Mouse (Mus musculus): ENCODE measurements at regions not wholly inside any gene's neighbourhood (a gene's known extent, or its start where the extent isn't known, plus 50 kb on each side); places are given as distances from the start of the nearest gene placed in this dataset.
A peak's percentile ranks its signal among the peaks of the same experiment; 100 is the strongest.

GRCm38 (mm10) chr15:67303804-67304203 is 803.1 kb upstream of the Lrrc6 start:
- no peak overlapping the region for H3K4me3 ChIP-seq (ENCODE audit: low read depth, low read length)
- H3K36me3 ChIP-seq (ENCODE audit: insufficient read depth, low read length): no peaks in the 10 kb centered on the region
- H3K4me1 ChIP-seq (ENCODE audit: insufficient read depth, low read length): no peaks in the 10 kb centered on the region
- no peak for ATAC-seq (ENCODE audit: low FRiP score)
- no peak overlapping the region for H3K9ac ChIP-seq (replicated peaks; ENCODE audit: low read length, poor library complexity, severe bottlenecking)
- no peak for DNase-seq (ENCODE audit: low spot score)
- no peaks in the 10 kb centered on the region for H3K9me3 ChIP-seq (ENCODE audit: low read length)
- no peaks in the 10 kb centered on the region for H3K27me3 ChIP-seq (ENCODE audit: insufficient read depth, low read length)
- no peak overlapping the region for H3K4me2 ChIP-seq (ENCODE audit: low read depth, low read length, poor library complexity, severe bottlenecking)
- no peak for TF ChIP-seq CTCF (IDR thresholded peaks at IDR 0.05)
- no peak overlapping the region for H3K27ac ChIP-seq (ENCODE audit: low read depth, low read length)
- 77% methylated on average over 1 of the region's 1 CpGs for WGBS

- Histone ChIP-seq H3K4me2 (ENCODE audit: low read depth, low read length, poor library complexity, severe bottlenecking) (no peak overlapping the region), H3K36me3 (ENCODE audit: insufficient read depth, low read length) (no peaks in the 10 kb centered on the region), H3K9me3 (ENCODE audit: low read length) (no peaks in the 10 kb centered on the region), H3K4me3 (ENCODE audit: low read depth, low read length) (no peak overlapping the region), H3K27me3 (ENCODE audit: insufficient read depth, low read length) (no peaks in the 10 kb centered on the region), H3K4me1 (ENCODE audit: insufficient read depth, low read length) (no peaks in the 10 kb centered on the region), H3K9ac (replicated peaks; ENCODE audit: low read length, poor library complexity, severe bottlenecking) (no peak overlapping the region), H3K27ac (ENCODE audit: low read depth, low read length) (no peak overlapping the region)
- ATAC-seq (ENCODE audit: low FRiP score): no peak
- TF ChIP-seq CTCF (IDR thresholded peaks at IDR 0.05): no peak
- DNase-seq (ENCODE audit: low spot score): peak; percentile 54
- 81% methylated on average over 6 of the region's 6 CpGs for WGBS
Observed at GRCm38 (mm10) chr15:67301871-67302363, 801.2 kb upstream of the Lrrc6 start.

GRCm38 (mm10) chr15:67301024-67301423 is 800.3 kb upstream of the Lrrc6 start:
- H3K4me2 ChIP-seq (ENCODE audit: low read depth, low read length, poor library complexity, severe bottlenecking): no peak overlapping the region
- TF ChIP-seq CTCF (IDR thresholded peaks at IDR 0.05): no peak
- no peaks in the 10 kb centered on the region for H3K4me1 ChIP-seq (ENCODE audit: insufficient read depth, low read length)
- no peaks in the 10 kb centered on the region for H3K9me3 ChIP-seq (ENCODE audit: low read length)
- no peak for ATAC-seq (ENCODE audit: low FRiP score)
- no peak for DNase-seq (ENCODE audit: low spot score)
- H3K36me3 ChIP-seq (ENCODE audit: insufficient read depth, low read length): no peaks in the 10 kb centered on the region
- no peaks in the 10 kb centered on the region for H3K27me3 ChIP-seq (ENCODE audit: insufficient read depth, low read length)
- H3K4me3 ChIP-seq (ENCODE audit: low read depth, low read length): no peak overlapping the region
- H3K27ac ChIP-seq (ENCODE audit: low read depth, low read length): no peak overlapping the region
- 90% methylated on average over 4 of the region's 4 CpGs for WGBS
- no peak overlapping the region for H3K9ac ChIP-seq (replicated peaks; ENCODE audit: low read length, poor library complexity, severe bottlenecking)

- no peaks in the 10 kb centered on the region for H3K4me1 ChIP-seq (ENCODE audit: insufficient read depth, low read length)
- H3K4me3 ChIP-seq (ENCODE audit: low read depth, low read length): no peak overlapping the region
- no peak overlapping the region for H3K27ac ChIP-seq (ENCODE audit: low read depth, low read length)
- WGBS: 93% methylated on average over 1 of the region's 1 CpGs
- no peak overlapping the region for H3K9ac ChIP-seq (replicated peaks; ENCODE audit: low read length, poor library complexity, severe bottlenecking)
- no peaks in the 10 kb centered on the region for H3K27me3 ChIP-seq (ENCODE audit: insufficient read depth, low read length)
- H3K4me2 ChIP-seq (ENCODE audit: low read depth, low read length, poor library complexity, severe bottlenecking): no peak overlapping the region
- no peaks in the 10 kb centered on the region for H3K36me3 ChIP-seq (ENCODE audit: insufficient read depth, low read length)
- no peak for TF ChIP-seq CTCF (IDR thresholded peaks at IDR 0.05)
- no peak for ATAC-seq (ENCODE audit: low FRiP score)
- no peaks in the 10 kb centered on the region for H3K9me3 ChIP-seq (ENCODE audit: low read length)
- DNase-seq (ENCODE audit: low spot score): no peak
Observed at GRCm38 (mm10) chr15:67294797-67295196, 794.1 kb upstream of the Lrrc6 start.

- H3K27ac ChIP-seq (ENCODE audit: low read depth, low read length): no peak overlapping the region
Observed at GRCm38 (mm10) chr15:67289749-67290148, 789.0 kb upstream of the Lrrc6 start.

GRCm38 (mm10) chr15:67284941-67285340 is 784.2 kb upstream of the Lrrc6 start:
- Histone ChIP-seq H3K36me3 (ENCODE audit: insufficient read depth, low read length) (no peaks in the 10 kb centered on the region), H3K4me2 (ENCODE audit: low read depth, low read length, poor library complexity, severe bottlenecking) (no peak overlapping the region), H3K4me1 (ENCODE audit: insufficient read depth, low read length) (no peaks in the 10 kb centered on the region), H3K27me3 (ENCODE audit: insufficient read depth, low read length) (no peaks in the 10 kb centered on the region), H3K4me3 (ENCODE audit: low read depth, low read length) (no peak overlapping the region), H3K9ac (replicated peaks; ENCODE audit: low read length, poor library complexity, severe bottlenecking) (no peak overlapping the region), H3K9me3 (ENCODE audit: low read length) (no peaks in the 10 kb centered on the region), H3K27ac (ENCODE audit: low read depth, low read length) (no peak overlapping the region)
- no peak for TF ChIP-seq CTCF (IDR thresholded peaks at IDR 0.05)
- DNase-seq (ENCODE audit: low spot score) (no peak), ATAC-seq (ENCODE audit: low FRiP score) (no peak)
- 53% methylated on average over 4 of the region's 4 CpGs for WGBS

More at GRCm38 (mm10) chr15:67289749-67290148, 789.0 kb upstream of the Lrrc6 start:
- H3K9me3 ChIP-seq (ENCODE audit: low read length): no peaks in the 10 kb centered on the region
- no peaks in the 10 kb centered on the region for H3K27me3 ChIP-seq (ENCODE audit: insufficient read depth, low read length)
- H3K9ac ChIP-seq (replicated peaks; ENCODE audit: low read length, poor library complexity, severe bottlenecking): no peak overlapping the region
- DNase-seq (ENCODE audit: low spot score) (no peak), ATAC-seq (ENCODE audit: low FRiP score) (no peak)
- no peaks in the 10 kb centered on the region for H3K36me3 ChIP-seq (ENCODE audit: insufficient read depth, low read length)
- H3K4me2 ChIP-seq (ENCODE audit: low read depth, low read length, poor library complexity, severe bottlenecking): no peak overlapping the region
- WGBS: 83% methylated on average over 4 of the region's 4 CpGs
- no peak for TF ChIP-seq CTCF (IDR thresholded peaks at IDR 0.05)
- no peak overlapping the region for H3K4me3 ChIP-seq (ENCODE audit: low read depth, low read length)
- H3K4me1 ChIP-seq (ENCODE audit: insufficient read depth, low read length): no peaks in the 10 kb centered on the region

Data from midbrain, postnatal 0 days (tissue).